14 mouse cellular contexts compared by ENCODE assay signal in the genomic region with DNA sequence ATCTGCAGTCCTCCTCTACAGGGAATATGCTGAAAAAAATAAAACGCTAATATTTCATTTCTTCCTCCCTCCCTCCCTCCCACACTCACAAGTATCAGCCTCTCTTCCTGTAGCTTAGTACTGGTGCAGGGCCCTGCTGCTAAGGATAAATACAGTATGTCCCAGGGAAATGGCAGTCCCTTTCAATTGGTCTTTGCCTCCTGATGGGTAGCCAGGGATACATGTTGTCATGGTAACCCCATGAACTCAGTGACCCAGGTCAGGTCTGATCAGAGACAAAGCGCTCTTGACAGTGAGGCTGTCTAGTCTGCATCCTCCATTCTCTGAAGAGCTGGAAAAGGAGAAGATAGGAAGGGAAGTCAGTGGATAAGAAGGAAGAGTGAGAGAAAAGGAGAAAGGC.
DNase-seq lines count a peak whose midpoint lies in the region; ATAC-seq and TF ChIP-seq lines count a peak whose summit lies in the region.
"Had no signal": no experiment of that assay in that cellular context is flagged by ENCODE, and none has a peak within 500 bp of the region (broad histone marks: within the 10 kb centered on the region; RNA-seq: fewer than 3 reads in every experiment).

No protein-coding gene starts in this region.

- no peak overlapping the region for H3K9ac ChIP-seq in forebrain, postnatal 0 days
- H3K9ac ChIP-seq in midbrain, embryonic 13.5 days (replicated peaks), result no peak overlapping the region
- H3K9ac ChIP-seq: liver, embryonic 14.5 days had no signal

- TF ChIP-seq CTCF in layer of hippocampus, adult 2 months (conservative IDR thresholded peaks at IDR 0.05), result no peak
- TF ChIP-seq CTCF in forebrain, postnatal 0 days (IDR thresholded peaks at IDR 0.05; ENCODE audit: low read depth), result no peak

- H3K9me3 ChIP-seq in forebrain, postnatal 0 days (ENCODE audit: low read length), result no peaks in the 10 kb centered on the region
- no peaks in the 10 kb centered on the region for H3K9me3 ChIP-seq in midbrain, embryonic 13.5 days

- H3K4me3 ChIP-seq in layer of hippocampus, adult 2 months, result no peak overlapping the region
- H3K4me3 ChIP-seq in forebrain, postnatal 0 days (ENCODE audit: low read depth, low read length), result no peak overlapping the region
- no peak overlapping the region for H3K4me3 ChIP-seq in midbrain, embryonic 13.5 days (replicated peaks)

- H3K4me2 ChIP-seq in forebrain, postnatal 0 days (ENCODE audit: low read depth), result no peak overlapping the region
- H3K4me2 ChIP-seq in midbrain, embryonic 13.5 days (replicated peaks), result no peak overlapping the region

- no peaks in the 10 kb centered on the region for H3K27me3 ChIP-seq in forebrain, postnatal 0 days (ENCODE audit: insufficient read depth, low read length)
- no peaks in the 10 kb centered on the region for H3K27me3 ChIP-seq in midbrain, embryonic 13.5 days

- 19% methylated on average over 2 of the region's 2 CpGs for WGBS in forebrain, postnatal 0 days
- WGBS in midbrain, embryonic 13.5 days, result 12% methylated on average over 2 of the region's 2 CpGs

- DNase-seq in layer of hippocampus, adult 2 months (ENCODE audit: low spot score in 2 of 2), result no peak
- no peak for DNase-seq in layer of hippocampus, postnatal 10 days (ENCODE audit: low spot score in 2 of 2)
- DNase-seq in forebrain, postnatal 0 days, result no peak
- DNase-seq in retina, postnatal 7 days (ENCODE audit: low read depth, low spot score), result peak; percentile 4
- no peak for DNase-seq in gastrocnemius, adult 8-10 months (ENCODE audit: low spot score in 2 of 2)
- DNase-seq in spleen, postnatal 36 days (ENCODE audit: low spot score in 2 of 2), result no peak
- DNase-seq: adrenal gland, postnatal 10 days; cerebellum, adult 8-10 months; heart, adult 11 months; thymus, adult 18-20 months had no signal

- peak; percentile 69 for ATAC-seq in forebrain, postnatal 0 days
- peak; percentile 94 for ATAC-seq in midbrain, embryonic 13.5 days
- ATAC-seq in frontal cortex, adult (ENCODE audit: low TSS enrichment), result no peak

- no peaks in the 10 kb centered on the region for H3K4me1 ChIP-seq in forebrain, postnatal 0 days (ENCODE audit: insufficient read depth)
- H3K4me1 ChIP-seq in midbrain, embryonic 13.5 days (replicated peaks), result peaks cover 23% of the 10 kb centered on the region

- 0 out of 2 replicates have a peak, but pooled peaks cover 2% of the 10 kb centered on the region for H3K36me3 ChIP-seq in forebrain, postnatal 0 days (ENCODE audit: insufficient read depth)
- no peaks in the 10 kb centered on the region; the same call in 1 of the 2 replicates for H3K36me3 ChIP-seq in midbrain, embryonic 13.5 days

- peak overlapping the region; percentile 75 for H3K27ac ChIP-seq in layer of hippocampus, adult 2 months
- H3K27ac ChIP-seq in forebrain, postnatal 0 days (ENCODE audit: low read depth, low read length), result no peak overlapping the region
- peak overlapping the region; percentile 74 for H3K27ac ChIP-seq in midbrain, embryonic 13.5 days
- H3K27ac ChIP-seq: kidney, postnatal 0 days; liver, embryonic 14.5 days had no signal
